Mouse (Mus musculus) liver, postnatal 0 days (tissue): ENCODE measurements around the gene Pitpnm3.

Experiments used
- CTCF ChIP-seq: sonication (generic); IDR thresholded peaks from 2 replicates; pipeline ENCODE4 v1.5.1; 2016; ENCODE audit warnings: antibody characterized with exemption, low read depth
- EP300 ChIP-seq: IDR thresholded peaks from 2 replicates; pipeline ENCODE4 v1.6.1; 2016; ENCODE audit warnings: antibody characterized with exemption, low read depth, mild to moderate bottlenecking

- TF ChIP-seq CTCF (no peak), EP300 (no peak)
Measured at GRCm38 (mm10) chr11:72129032-72129894, 6.3 kb downstream of the Pitpnm3 start.
